Mouse (Mus musculus): ENCODE data around the gene Defb38. TPM values are rescaled to one million over a fixed set of nuclear protein-coding genes. Genes with fewer than 3 reads are reported as not detected.

The Defb38 gene
- total and polyA plus RNA-seq, 3 experiments = not detected

DNA sequence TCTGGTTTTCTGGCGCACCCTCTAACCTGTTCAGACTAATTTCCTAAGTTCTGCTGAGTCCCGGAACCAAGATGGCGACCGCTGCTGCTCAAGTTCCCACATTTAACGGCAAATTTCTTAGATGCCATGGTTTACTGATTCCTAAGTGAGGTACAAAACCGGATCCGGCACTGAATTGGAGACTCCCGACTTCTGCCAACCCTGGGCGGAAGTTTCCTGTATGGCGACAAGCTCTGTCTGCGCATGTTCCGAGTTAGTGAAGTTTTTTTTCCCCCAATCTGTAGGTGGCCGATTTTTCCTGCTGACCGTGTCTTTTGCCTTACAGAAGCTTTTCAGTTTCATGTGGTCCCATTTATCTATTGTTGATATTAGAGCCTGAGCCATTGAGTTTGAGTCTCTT lies 18.9 kb upstream of the Defb38 start:
- TF ChIP-seq ZC3H11A (IDR thresholded peaks at IDR 0.05; ENCODE audit: low read depth, low read length) (no peak), ZNF384 (IDR thresholded peaks at IDR 0.05; ENCODE audit: low read depth, low read length) (no peak), KAT2A (IDR thresholded peaks at IDR 0.05; ENCODE audit: insufficient replicate concordance, low read length) (no peak)
- Histone ChIP-seq H3K4me3 (replicated peaks in 1 of 3; ENCODE audit: low read depth in 2 of 3, low read length in 2 of 3, poor library complexity in 1 of 3) (no peak overlapping the region), H3K4me1 (ENCODE audit: control insufficient read depth in 1 of 2, insufficient read depth in 2 of 2) (no peaks in the 10 kb centered on the region), H3K36me3 (replicated peaks in 1 of 2; ENCODE audit: control insufficient read depth in 1 of 2, insufficient read depth in 1 of 2, low read length in 1 of 2) (no peaks in the 10 kb centered on the region), H3K4me2 (ENCODE audit: insufficient read depth, low read depth, poor library complexity, severe bottlenecking) (no peak overlapping the region), H3K27me3 (replicated peaks) (peaks cover under 1% of the 10 kb centered on the region), H3K9me3 (replicated peaks; ENCODE audit: low read length) (no peaks in the 10 kb centered on the region), H3K79me2 (replicated peaks; ENCODE audit: control insufficient read depth, extremely low read depth, insufficient read depth, poor library complexity, severe bottlenecking) (no peaks in the 10 kb centered on the region), H3K9ac (ENCODE audit: insufficient read depth, low read depth) (no peak overlapping the region), H3K27ac (ENCODE audit: insufficient read depth, low read depth) (no peak overlapping the region)
- no peak for DNase-seq (ENCODE audit: extremely low read depth)
- dilution Hi-C loops (cut with MboI; ENCODE audit: extremely low pct_ligation_motif_present, extremely low pct_unique_long_range_greater_than_20kb, low sequenced_read_pairs) = no loop called here
- in situ Hi-C loops (cut with MboI; ENCODE audit: low pct_ligation_motif_present, low pct_unique_long_range_greater_than_20kb, low sequenced_read_pairs) = no loop called here

Other genes starting within 250 kb of the Defb38 start
- gene Defb40, start 48.3 kb downstream of the Defb38 start, total RNA-seq (2012; rRNA removed) = not detected in 2 replicates
- gene Defb40, start 48.3 kb downstream of the Defb38 start, total RNA-seq (2014; rRNA removed) = not detected in 2 replicates
- gene Defb40, start 48.3 kb downstream of the Defb38 start, polyA plus RNA-seq (2012; ENCODE audit: insufficient read length, low read depth) = not detected in 2 replicates
- not detected in 2 replicates for gene Defb37, start 35.5 kb downstream of the Defb38 start, total RNA-seq (2012; rRNA removed)
- not detected in 2 replicates for gene Defb37, start 35.5 kb downstream of the Defb38 start, total RNA-seq (2014; rRNA removed)
- gene Defb37, start 35.5 kb downstream of the Defb38 start, polyA plus RNA-seq (2012; ENCODE audit: insufficient read length, low read depth) = not detected in 2 replicates
- not detected in 2 replicates for gene Defb39, start 38.2 kb upstream of the Defb38 start, total RNA-seq (2012; rRNA removed)
- not detected in 2 replicates for gene Defb39, start 38.2 kb upstream of the Defb38 start, total RNA-seq (2014; rRNA removed)
- not detected in 2 replicates for gene Defb39, start 38.2 kb upstream of the Defb38 start, polyA plus RNA-seq (2012; ENCODE audit: insufficient read length, low read depth)
- not detected in 2 replicates for gene Defb12, start 88.3 kb upstream of the Defb38 start, total RNA-seq (2012; rRNA removed)
- not detected in 2 replicates for gene Defb12, start 88.3 kb upstream of the Defb38 start, total RNA-seq (2014; rRNA removed)
- gene Defb12, start 88.3 kb upstream of the Defb38 start, polyA plus RNA-seq (2012; ENCODE audit: insufficient read length, low read depth) = not detected in 2 replicates
- not detected in 2 replicates for gene Defb34, start 97.2 kb upstream of the Defb38 start, total RNA-seq (2012; rRNA removed)
- gene Defb34, start 97.2 kb upstream of the Defb38 start, total RNA-seq (2014; rRNA removed) = not detected in 2 replicates
- not detected in 2 replicates for gene Defb34, start 97.2 kb upstream of the Defb38 start, polyA plus RNA-seq (2012; ENCODE audit: insufficient read length, low read depth)
- gene Gm45826, start 114.2 kb upstream of the Defb38 start, total RNA-seq (2012; rRNA removed) = not detected in 2 replicates
- gene Gm45826, start 114.2 kb upstream of the Defb38 start, total RNA-seq (2014; rRNA removed) = not detected in 2 replicates
- not detected in 2 replicates for gene Gm45826, start 114.2 kb upstream of the Defb38 start, polyA plus RNA-seq (2012; ENCODE audit: insufficient read length, low read depth)
- not detected in 2 replicates for gene Defb14, start 167.8 kb upstream of the Defb38 start, total RNA-seq (2012; rRNA removed)
- gene Defb14, start 167.8 kb upstream of the Defb38 start, total RNA-seq (2014; rRNA removed) = not detected in 2 replicates
- gene Defb14, start 167.8 kb upstream of the Defb38 start, polyA plus RNA-seq (2012; ENCODE audit: insufficient read length, low read depth) = not detected in 2 replicates
- not detected in 2 replicates for gene Defb4, start 172.1 kb upstream of the Defb38 start, total RNA-seq (2012; rRNA removed)
- gene Defb4, start 172.1 kb upstream of the Defb38 start, total RNA-seq (2014; rRNA removed) = not detected in 2 replicates
- gene Defb4, start 172.1 kb upstream of the Defb38 start, polyA plus RNA-seq (2012; ENCODE audit: insufficient read length, low read depth) = not detected in 2 replicates
- gene Defb6, start 198.9 kb upstream of the Defb38 start, total RNA-seq (2012; rRNA removed) = not detected in 2 replicates
- not detected in 2 replicates for gene Defb6, start 198.9 kb upstream of the Defb38 start, total RNA-seq (2014; rRNA removed)
- not detected in 2 replicates for gene Defb6, start 198.9 kb upstream of the Defb38 start, polyA plus RNA-seq (2012; ENCODE audit: insufficient read length, low read depth)
- gene Defb46, start 213.3 kb upstream of the Defb38 start, total RNA-seq (2012; rRNA removed) = not detected in 2 replicates
- not detected in 2 replicates for gene Defb46, start 213.3 kb upstream of the Defb38 start, total RNA-seq (2014; rRNA removed)
- not detected in 2 replicates for gene Defb46, start 213.3 kb upstream of the Defb38 start, polyA plus RNA-seq (2012; ENCODE audit: insufficient read length, low read depth)
- gene Defb5, start 221.0 kb upstream of the Defb38 start, total RNA-seq (2012; rRNA removed) = not detected in 2 replicates
- not detected in 2 replicates for gene Defb5, start 221.0 kb upstream of the Defb38 start, total RNA-seq (2014; rRNA removed)
- gene Defb5, start 221.0 kb upstream of the Defb38 start, polyA plus RNA-seq (2012; ENCODE audit: insufficient read length, low read depth) = not detected in 2 replicates